Mouse (Mus musculus): ENCODE data around the gene Nrxn1. TPM values are rescaled to one million over a fixed set of nuclear protein-coding genes. Genes with fewer than 3 reads are reported as not detected.

Gene Nrxn1
- total RNA-seq, 2 experiments from 2014 or later: 9.8 to 15.0 TPM

DNA sequence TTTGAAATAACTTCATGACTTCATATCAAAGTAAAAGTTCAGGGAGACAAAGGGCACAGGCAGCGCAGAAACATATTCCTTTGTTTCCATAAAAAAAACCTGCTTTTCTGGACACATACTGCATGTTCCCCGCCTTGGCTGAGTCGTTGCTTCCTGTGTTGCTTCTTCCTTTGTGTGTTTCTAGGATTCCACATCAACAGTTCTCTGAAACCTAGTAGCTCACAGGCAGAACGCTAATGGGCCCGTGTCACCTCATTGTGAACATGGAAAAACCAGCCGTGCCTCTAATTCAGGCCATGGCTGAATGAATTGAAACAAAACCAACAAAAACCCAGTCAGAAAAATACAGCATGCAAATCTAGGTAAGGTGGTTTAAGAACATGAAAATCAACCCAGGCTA lies 1013.9 kb downstream of the Nrxn1 start:
- DNase-seq: no peak

GRCm38 (mm10) chr17:90078488-90078887 lies 1014.4 kb downstream of the Nrxn1 start:
- DNase-seq: peak; percentile 4

DNA sequence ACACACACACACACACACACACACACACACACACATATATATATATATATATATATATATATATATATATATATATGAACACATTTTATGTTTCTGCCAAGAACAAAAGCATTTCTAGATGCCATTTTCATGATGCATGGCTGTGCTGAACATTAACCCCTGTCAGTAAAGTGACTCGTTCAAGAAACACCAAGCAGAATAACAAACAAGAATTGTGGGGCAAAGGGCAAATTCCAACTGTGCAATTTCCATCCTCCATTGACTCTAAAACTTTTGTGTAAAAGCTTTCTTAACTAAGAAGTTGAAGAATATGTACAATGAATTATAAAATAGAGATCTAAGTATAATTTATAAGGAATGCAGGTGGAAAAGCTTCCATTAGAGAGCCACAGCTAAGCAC lies 1030.0 kb downstream of the Nrxn1 start:
- no peak for DNase-seq

GRCm38 (mm10) chr17:90060872-90061271 lies 1032.0 kb downstream of the Nrxn1 start:
- no peak for DNase-seq

DNA sequence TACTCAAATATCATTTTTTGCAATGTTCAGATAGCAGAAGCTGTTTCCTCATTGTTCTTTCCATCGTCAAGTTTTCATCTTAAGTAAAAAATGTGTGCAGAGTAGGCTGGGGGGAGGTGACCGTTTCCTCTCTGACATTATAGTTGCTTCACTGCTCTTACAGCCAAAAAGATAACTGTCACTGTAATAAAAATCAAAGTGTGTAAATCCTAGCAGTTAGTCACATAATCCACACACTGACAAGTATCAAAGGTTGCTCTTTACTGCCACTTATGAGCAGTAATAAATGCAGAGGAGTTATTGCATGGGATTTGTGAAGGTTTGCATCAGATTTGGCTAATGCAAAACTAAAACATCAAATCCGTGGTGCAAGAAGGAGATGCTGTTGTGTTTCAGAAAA lies 1032.7 kb downstream of the Nrxn1 start:
- DNase-seq: no peak

- DNase-seq: no peak
Observed at GRCm38 (mm10) chr17:90059320-90060111, 1033.4 kb downstream of the Nrxn1 start.

DNA sequence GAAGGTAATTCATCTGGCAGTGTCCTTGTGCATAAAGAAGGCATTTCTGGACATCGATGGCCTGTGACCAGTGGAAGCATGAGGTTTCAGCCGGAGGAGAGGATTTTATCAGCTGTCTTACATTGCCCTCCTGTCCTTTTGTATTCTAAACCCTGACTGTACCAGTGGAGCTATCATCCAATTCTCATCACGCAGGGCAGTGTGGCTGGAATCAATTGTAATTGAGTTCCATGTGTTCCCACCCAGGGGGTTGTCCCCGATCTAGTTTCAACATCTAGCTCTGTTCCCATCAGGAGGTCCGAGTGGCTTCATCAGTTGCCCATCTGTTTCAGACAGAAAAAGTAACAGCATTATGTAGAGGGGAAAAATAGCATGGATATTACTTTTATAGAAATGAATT lies 1038.6 kb downstream of the Nrxn1 start:
- no peak for DNase-seq

DNA sequence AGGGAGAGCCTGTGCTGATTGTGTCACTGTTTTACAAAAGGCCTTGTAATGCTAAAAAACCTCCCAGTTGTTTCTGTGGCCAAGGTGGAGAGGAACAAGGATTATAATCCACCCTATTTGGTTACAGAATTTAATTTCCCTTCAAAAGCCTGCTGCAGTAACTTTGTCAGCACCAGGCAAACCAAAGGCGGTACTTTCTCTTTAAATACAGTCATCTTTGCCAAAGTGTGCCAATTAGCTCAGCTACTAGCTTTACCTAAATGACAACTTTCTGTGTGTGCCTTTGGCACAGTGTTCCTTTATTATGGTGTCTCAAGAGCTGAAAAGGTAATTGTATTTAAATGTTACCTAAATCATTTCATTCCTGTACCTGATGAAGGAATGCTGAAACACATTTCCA lies 1053.6 kb downstream of the Nrxn1 start:
- DNase-seq: no peak

DNA sequence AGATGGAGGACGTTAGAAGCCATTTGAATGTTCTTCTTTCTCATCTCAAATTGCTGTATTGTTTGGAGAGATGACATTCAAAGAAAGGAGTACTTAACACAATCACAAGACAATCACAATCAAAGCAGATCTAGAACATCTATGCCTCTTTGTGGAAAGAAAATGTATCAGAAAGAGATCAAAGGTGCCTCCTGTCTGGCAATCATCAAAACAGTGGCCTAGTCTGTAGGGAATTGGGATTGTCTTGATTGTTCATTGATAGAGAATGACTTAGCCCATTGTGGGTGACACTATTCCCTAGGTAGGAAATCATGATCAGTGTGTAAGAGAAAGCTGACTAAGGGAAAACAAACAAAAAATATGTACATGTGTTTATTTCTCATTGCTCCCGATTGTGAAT lies 1060.5 kb downstream of the Nrxn1 start:
- DNase-seq: no peak

GRCm38 (mm10) chr17:90016636-90017035 lies 1076.2 kb downstream of the Nrxn1 start:
- DNase-seq: no peak

DNA sequence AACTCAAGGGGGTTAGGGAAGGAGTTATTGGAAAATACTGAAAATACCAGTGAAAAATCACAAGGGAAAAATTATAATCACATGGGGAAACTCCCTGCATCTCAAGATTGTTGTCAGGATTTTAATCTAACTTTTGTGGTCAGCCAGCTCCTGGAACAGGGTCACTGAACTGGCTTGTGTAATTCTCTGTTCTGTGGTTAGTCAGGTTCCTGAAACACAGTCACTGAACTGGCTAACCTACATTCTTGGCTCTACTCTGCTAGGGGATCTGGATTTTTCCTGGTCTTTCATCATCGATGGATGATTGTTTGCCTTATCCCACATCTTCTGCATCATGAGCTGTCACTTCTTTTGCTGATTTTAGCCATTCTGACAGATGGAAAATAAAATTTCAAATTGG lies 1081.1 kb downstream of the Nrxn1 start:
- DNase-seq: no peak

DNA sequence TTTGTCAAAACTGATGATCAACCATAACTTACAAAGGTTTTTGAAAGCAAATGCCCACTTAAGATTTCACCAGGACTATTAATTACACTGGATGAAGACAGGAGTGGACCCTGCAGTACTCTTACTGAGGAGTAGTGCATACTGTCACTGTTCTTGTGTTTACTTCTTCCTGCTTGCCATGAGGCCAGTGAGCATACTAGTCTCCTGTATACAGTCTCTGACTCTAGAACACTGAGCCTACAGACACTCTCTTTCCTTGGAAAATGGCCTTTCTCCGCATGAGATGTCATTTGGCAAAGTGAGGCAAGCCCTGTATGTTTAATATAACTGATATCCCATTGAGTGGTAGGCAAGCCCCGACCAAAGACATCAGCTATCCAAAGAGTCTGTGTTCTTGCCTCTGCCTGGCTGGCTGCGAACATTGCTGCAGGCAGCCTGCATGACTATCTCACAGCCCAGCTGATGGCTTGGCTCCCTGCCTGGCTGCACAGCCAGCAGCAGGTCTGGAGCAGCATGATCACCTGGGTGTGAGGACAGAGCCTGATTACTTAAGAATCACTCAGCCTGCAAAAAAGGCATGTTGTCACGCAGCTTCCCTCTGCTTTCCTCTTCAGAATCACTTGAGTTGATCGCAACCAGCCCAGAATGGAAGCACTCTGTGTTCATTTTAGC lies 1085.3 kb downstream of the Nrxn1 start:
- peak; percentile 21 for DNase-seq

DNA sequence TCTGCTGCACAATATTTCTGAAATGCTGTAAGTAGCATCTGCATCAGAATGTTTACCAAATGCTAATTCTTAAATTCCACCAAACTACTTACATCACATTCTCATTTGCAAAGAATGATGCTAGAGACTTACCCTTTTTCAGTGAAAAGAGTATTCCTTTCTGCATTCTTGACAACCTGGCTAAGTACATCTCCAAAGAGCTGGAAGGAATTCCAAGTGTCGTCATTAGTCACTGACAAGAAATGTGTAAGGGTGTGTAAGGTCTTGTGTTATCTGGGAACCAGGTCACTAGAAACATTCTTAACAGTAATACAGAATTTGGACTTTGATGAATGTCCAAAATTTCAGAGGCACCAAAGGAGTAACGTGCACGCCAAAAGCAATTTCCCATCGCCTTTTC lies 1102.2 kb downstream of the Nrxn1 start:
- no peak for DNase-seq

Small RNA genes lying within 50 kb of the gene (microRNA-seq; reads per million reads assigned to microRNA genes)
- gene Gm24510: not detected
- not detected for gene Gm27475
- gene Gm47307: not detected

Data from adrenal gland, postnatal 10 days (tissue).